8 mouse cellular contexts compared by ENCODE assay signal in the genomic region with DNA sequence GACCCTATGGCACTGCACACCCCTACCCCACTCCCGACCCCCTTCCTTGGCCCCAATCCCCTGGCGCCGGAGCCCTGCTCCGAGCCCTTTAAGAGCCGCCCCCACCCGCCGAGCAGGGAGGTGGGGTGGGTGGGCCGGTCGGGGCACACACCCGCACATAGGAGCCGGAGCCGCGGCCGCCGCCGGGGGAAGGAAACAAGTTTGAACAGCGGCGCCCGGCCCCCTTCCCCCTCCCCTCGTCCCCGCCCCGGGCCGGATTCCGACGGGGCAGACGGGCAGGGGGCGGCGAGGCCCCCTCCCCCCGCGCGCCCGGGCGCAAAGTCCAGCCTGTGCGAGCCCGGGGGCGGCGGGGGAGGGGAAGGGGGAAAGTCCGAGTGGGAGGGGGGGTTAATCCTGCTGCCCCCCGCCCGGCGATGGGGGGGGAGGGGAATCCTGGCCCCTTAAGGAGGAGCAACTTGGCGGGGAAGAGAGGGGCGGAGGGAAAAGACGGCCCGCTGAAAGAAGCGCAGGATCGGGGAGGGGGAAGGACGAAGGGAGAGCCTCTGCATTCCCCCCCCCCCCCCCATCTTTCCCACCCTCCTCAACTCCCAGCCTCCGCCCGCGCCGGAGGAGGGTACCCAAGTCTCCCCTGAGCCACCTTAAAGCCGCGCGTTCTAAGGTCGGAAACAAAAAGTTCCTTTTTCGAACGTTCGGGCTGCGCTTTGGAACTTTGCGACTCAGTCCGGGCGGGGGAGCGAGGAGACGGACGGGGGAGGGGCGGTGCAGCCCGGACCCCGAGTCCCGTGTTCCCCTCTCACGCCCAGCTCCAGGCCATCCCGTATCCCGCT. TPM values are rescaled to one million over a fixed set of nuclear protein-coding genes. Genes with fewer than 3 reads are reported as not detected.
A peak's percentile ranks its signal among the peaks of the same experiment; 100 is the strongest.
DNase-seq lines count a peak whose midpoint lies in the region; ATAC-seq and TF ChIP-seq lines count a peak whose summit lies in the region.

No protein-coding gene starts in this region.

- under 1% methylated on average over 49 of the region's 73 CpGs for WGBS in liver, adult 2 months
- WGBS in midbrain, postnatal 0 days: under 1% methylated on average over 38 of the region's 73 CpGs
- under 1% methylated on average over 50 of the region's 73 CpGs for WGBS in stomach, embryonic 16.5 days

- peak overlapping the region; percentile 99 for H3K4me2 ChIP-seq in midbrain, postnatal 0 days (ENCODE audit: low read depth, low read length, poor library complexity, severe bottlenecking)
- peak overlapping the region; percentile 93 for H3K4me2 ChIP-seq in stomach, embryonic 16.5 days (ENCODE audit: low read depth, low read length)

- H3K79me2 ChIP-seq in liver, adult 2 months (ENCODE audit: control insufficient read depth, insufficient read depth, low read length): peaks cover 40% of the 10 kb centered on the region; the same call in 1 of the 2 replicates

- H3K36me3 ChIP-seq in liver, adult 2 months (ENCODE audit: control insufficient read depth, insufficient read depth, low read length): peaks cover 4% of the 10 kb centered on the region; the same call in 1 of the 2 replicates
- no peaks in the 10 kb centered on the region for H3K36me3 ChIP-seq in midbrain, postnatal 0 days (ENCODE audit: insufficient read depth, low read length)
- H3K36me3 ChIP-seq in stomach, embryonic 16.5 days (ENCODE audit: control insufficient read depth, insufficient read depth, low read length): peaks cover 14% of the 10 kb centered on the region; the same call in 1 of the 2 replicates

- H3K9ac ChIP-seq in liver, adult 2 months (ENCODE audit: low read depth, low read length): peak overlapping the region; percentile 93
- peak overlapping the region; percentile 74 for H3K9ac ChIP-seq in midbrain, postnatal 0 days (replicated peaks; ENCODE audit: low read length, poor library complexity, severe bottlenecking)
- peak overlapping the region; percentile 89 for H3K9ac ChIP-seq in stomach, embryonic 16.5 days (ENCODE audit: low read length)

- TF ChIP-seq POLR2A in liver, adult 2 months (IDR thresholded peaks at IDR 0.05; ENCODE audit: extremely low read depth, insufficient read depth, low read length): peak; percentile 34; the same call in 1 of the 2 replicates

- peak overlapping the region; percentile 86 for H3K27ac ChIP-seq in liver, adult 2 months (replicated peaks; ENCODE audit: insufficient read depth, low read depth, low read length)
- peak overlapping the region; percentile 79 for H3K27ac ChIP-seq in midbrain, postnatal 0 days (ENCODE audit: low read depth, low read length)
- peak overlapping the region; percentile 99 for H3K27ac ChIP-seq in stomach, embryonic 16.5 days (ENCODE audit: low read length)

- peaks cover 12% of the 10 kb centered on the region for H3K4me1 ChIP-seq in liver, adult 2 months (ENCODE audit: control insufficient read depth, insufficient read depth, low read length)
- peaks cover 28% of the 10 kb centered on the region; the same call in 1 of the 2 replicates for H3K4me1 ChIP-seq in midbrain, postnatal 0 days (ENCODE audit: insufficient read depth, low read length)
- peaks cover 40% of the 10 kb centered on the region for H3K4me1 ChIP-seq in stomach, embryonic 16.5 days (ENCODE audit: control insufficient read depth, insufficient read depth, low read length)

- DNase-seq in spleen, adult 18-20 months: peak; percentile 63 to 77
- no peak for DNase-seq in spleen, adult 12 weeks (ENCODE audit: low spot score)
- peak; percentile 93 for DNase-seq in embryo, embryonic 11 days
- DNase-seq in heart, adult 18-20 months: peak; percentile 82 to 87
- DNase-seq in kidney, adult 11 months: peak; percentile 80
- DNase-seq in liver, adult 2 months (ENCODE audit: extremely low read depth, low read depth, low spot score): peak; percentile 62
- DNase-seq in midbrain, postnatal 0 days (ENCODE audit: low spot score): peak; percentile 72

- H3K27me3 ChIP-seq in liver, adult 2 months (ENCODE audit: control insufficient read depth, insufficient read depth, low read length): no peaks in the 10 kb centered on the region
- no peaks in the 10 kb centered on the region for H3K27me3 ChIP-seq in midbrain, postnatal 0 days (ENCODE audit: insufficient read depth, low read length)
- H3K27me3 ChIP-seq in stomach, embryonic 16.5 days (ENCODE audit: control insufficient read depth, insufficient read depth, low read length): no peaks in the 10 kb centered on the region

- ATAC-seq in midbrain, postnatal 0 days (ENCODE audit: low FRiP score): peak; percentile 25; the same call in 1 of the 2 replicates
- peak; percentile 71 for ATAC-seq in stomach, embryonic 16.5 days (ENCODE audit: insufficient read depth, low FRiP score)

- H3K9me3 ChIP-seq in midbrain, postnatal 0 days (ENCODE audit: low read length): no peaks in the 10 kb centered on the region
- H3K9me3 ChIP-seq in stomach, embryonic 16.5 days (replicated peaks; ENCODE audit: control insufficient read depth, low read length): no peaks in the 10 kb centered on the region

- peak overlapping the region; percentile 90 for H3K4me3 ChIP-seq in liver, adult 2 months (ENCODE audit: insufficient read depth, low read depth, low read length)
- peak overlapping the region; percentile 83 for H3K4me3 ChIP-seq in midbrain, postnatal 0 days (ENCODE audit: low read depth, low read length)
- H3K4me3 ChIP-seq in stomach, embryonic 16.5 days (replicated peaks; ENCODE audit: low read length): peak overlapping the region; percentile 75

- no peak for TF ChIP-seq CTCF in liver, adult 2 months (IDR thresholded peaks at IDR 0.05; ENCODE audit: low read depth, low read length)
- TF ChIP-seq CTCF in midbrain, postnatal 0 days (IDR thresholded peaks at IDR 0.05): no peak

RNA-seq across cellular contexts. Expression of a gene that starts 1.0 kb away (rescaled TPM):
- 10 to 100 TPM; 15.8 to 16.9 TPM for total RNA-seq in heart, adult 18-20 months (2021)
- total RNA-seq in liver, adult 2 months (2014; rRNA removed): 7.4 and 8.8 TPM in 2 replicates
- polyA plus RNA-seq in liver, adult 2 months (2012; rRNA removed): 23.3 and 27.0 TPM in 2 replicates
- total RNA-seq in midbrain, postnatal 0 days (2014; rRNA removed): 15.8 TPM in 2 replicates
- 2.2 and 3.0 TPM in 2 replicates for polyA plus RNA-seq in midbrain, postnatal 0 days (2015; fragmentation: Nextera tagmentation; extraction: Ambion mirVana)
- polyA plus RNA-seq in stomach, embryonic 16.5 days (2015; fragmentation: Nextera tagmentation; extraction: Ambion mirVana): 6.9 and 11.0 TPM in 2 replicates

RNA-seq across cellular contexts. Expression of a gene that starts 11.9 kb away (rescaled TPM):
- total RNA-seq in heart, adult 18-20 months (2021): 10 to 100 TPM; 61.4 to 68.5 TPM
- 9.1 and 11.4 TPM in 2 replicates for total RNA-seq in liver, adult 2 months (2014; rRNA removed)
- polyA plus RNA-seq in liver, adult 2 months (2012; rRNA removed): 69.3 and 74.5 TPM in 2 replicates
- 155 and 169 TPM in 2 replicates for total RNA-seq in midbrain, postnatal 0 days (2014; rRNA removed)
- polyA plus RNA-seq in midbrain, postnatal 0 days (2015; fragmentation: Nextera tagmentation; extraction: Ambion mirVana): 20.3 and 20.6 TPM in 2 replicates
- 5.7 and 6.3 TPM in 2 replicates for polyA plus RNA-seq in stomach, embryonic 16.5 days (2015; fragmentation: Nextera tagmentation; extraction: Ambion mirVana)

RNA-seq across cellular contexts. Expression of a gene that starts 18.0 kb away (rescaled TPM):
- 10 to 100 TPM; 45.1 to 63.1 TPM for total RNA-seq in heart, adult 18-20 months (2021)
- total RNA-seq in liver, adult 2 months (2014; rRNA removed): 5.3 and 8.3 TPM in 2 replicates
- polyA plus RNA-seq in liver, adult 2 months (2012; rRNA removed): 18.3 and 23.3 TPM in 2 replicates
- 145 and 146 TPM in 2 replicates for total RNA-seq in midbrain, postnatal 0 days (2014; rRNA removed)
- 26.8 and 31.9 TPM in 2 replicates for polyA plus RNA-seq in midbrain, postnatal 0 days (2015; fragmentation: Nextera tagmentation; extraction: Ambion mirVana)
- 26.7 and 27.4 TPM in 2 replicates for polyA plus RNA-seq in stomach, embryonic 16.5 days (2015; fragmentation: Nextera tagmentation; extraction: Ambion mirVana)

RNA-seq across cellular contexts. Expression of a gene that starts 28.3 kb away (rescaled TPM):
- 1 to 10 TPM; 6.3 to 7.4 TPM for total RNA-seq in heart, adult 18-20 months (2021)
- 2.2 and 2.6 TPM in 2 replicates for total RNA-seq in liver, adult 2 months (2014; rRNA removed)
- 3.4 and 4.7 TPM in 2 replicates for polyA plus RNA-seq in liver, adult 2 months (2012; rRNA removed)
- total RNA-seq in midbrain, postnatal 0 days (2014; rRNA removed): 8.1 and 9.5 TPM in 2 replicates
- 0.94 and 1.0 TPM in 2 replicates for polyA plus RNA-seq in midbrain, postnatal 0 days (2015; fragmentation: Nextera tagmentation; extraction: Ambion mirVana)
- 2.5 and 2.9 TPM in 2 replicates for polyA plus RNA-seq in stomach, embryonic 16.5 days (2015; fragmentation: Nextera tagmentation; extraction: Ambion mirVana)

RNA-seq across cellular contexts. Expression of a gene that starts 29.1 kb away (rescaled TPM):
- 10 to 100 TPM; 19.6 to 19.9 TPM for total RNA-seq in heart, adult 18-20 months (2021)
- 20.2 and 24.6 TPM in 2 replicates for total RNA-seq in liver, adult 2 months (2014; rRNA removed)
- 27.9 and 35.4 TPM in 2 replicates for polyA plus RNA-seq in liver, adult 2 months (2012; rRNA removed)
- 25.9 and 27.8 TPM in 2 replicates for total RNA-seq in midbrain, postnatal 0 days (2014; rRNA removed)
- 17.7 and 18.7 TPM in 2 replicates for polyA plus RNA-seq in midbrain, postnatal 0 days (2015; fragmentation: Nextera tagmentation; extraction: Ambion mirVana)
- polyA plus RNA-seq in stomach, embryonic 16.5 days (2015; fragmentation: Nextera tagmentation; extraction: Ambion mirVana): 9.1 and 9.7 TPM in 2 replicates
